Mouse (Mus musculus): ENCODE results near the gene Katnb1. TPM values are rescaled to one million over a fixed set of nuclear protein-coding genes. Genes with fewer than 3 reads are reported as not detected.

Katnb1 gene
- polyA plus RNA-seq (2015; fragmentation: Nextera tagmentation; extraction: Ambion mirVana): 9.8 and 11.8 TPM in 2 replicates

DNA sequence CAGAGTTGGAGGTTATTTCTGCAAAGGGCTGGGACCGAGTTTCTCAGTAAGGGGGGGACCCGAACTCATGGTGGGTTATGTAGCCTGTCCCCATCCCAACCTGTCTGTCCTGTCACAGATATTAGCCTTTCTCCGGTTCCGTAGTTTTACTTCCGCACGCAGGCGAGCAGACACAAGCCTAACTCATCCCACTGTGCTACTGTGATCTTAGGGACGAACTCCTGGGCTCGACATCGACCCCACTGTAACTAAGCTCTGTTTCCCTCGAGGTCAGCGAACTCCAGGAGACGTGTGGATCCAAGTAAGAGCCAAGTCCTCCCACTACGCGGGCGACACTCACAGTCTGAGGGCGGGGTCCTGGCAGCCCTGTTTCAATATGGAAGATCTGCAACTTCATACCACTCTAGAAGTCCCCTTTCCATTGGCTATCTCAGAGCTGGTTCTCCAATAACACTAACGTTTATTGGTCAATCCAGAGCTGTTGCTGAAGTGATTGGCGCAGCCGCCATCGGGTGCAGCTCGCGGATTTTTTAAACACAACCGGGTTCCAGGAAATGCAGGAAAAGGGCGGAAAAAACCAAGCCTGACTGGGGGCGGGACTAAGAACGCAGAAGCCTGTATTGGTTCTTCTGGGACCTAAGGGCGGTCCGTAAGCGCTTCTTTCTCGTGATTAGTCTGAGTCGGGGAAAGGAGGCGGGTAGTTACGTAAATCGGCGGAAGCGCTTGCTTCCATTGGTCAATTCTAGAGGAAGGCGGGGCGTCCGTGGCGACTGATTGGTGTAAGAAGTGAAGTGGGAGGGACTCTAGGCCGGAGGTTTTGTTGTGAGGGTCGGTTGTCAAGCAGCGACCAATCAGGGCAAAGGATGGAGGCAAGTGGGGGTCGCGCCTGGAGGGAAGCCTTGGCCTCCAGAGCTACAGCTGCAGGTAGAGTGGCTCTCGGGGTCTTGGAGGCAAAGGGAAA is at the start of gene Katnb1:
TSS of gene Katnb1 (plus strand) at position 806 of the 961 bp plus-strand sequence.

DNA sequence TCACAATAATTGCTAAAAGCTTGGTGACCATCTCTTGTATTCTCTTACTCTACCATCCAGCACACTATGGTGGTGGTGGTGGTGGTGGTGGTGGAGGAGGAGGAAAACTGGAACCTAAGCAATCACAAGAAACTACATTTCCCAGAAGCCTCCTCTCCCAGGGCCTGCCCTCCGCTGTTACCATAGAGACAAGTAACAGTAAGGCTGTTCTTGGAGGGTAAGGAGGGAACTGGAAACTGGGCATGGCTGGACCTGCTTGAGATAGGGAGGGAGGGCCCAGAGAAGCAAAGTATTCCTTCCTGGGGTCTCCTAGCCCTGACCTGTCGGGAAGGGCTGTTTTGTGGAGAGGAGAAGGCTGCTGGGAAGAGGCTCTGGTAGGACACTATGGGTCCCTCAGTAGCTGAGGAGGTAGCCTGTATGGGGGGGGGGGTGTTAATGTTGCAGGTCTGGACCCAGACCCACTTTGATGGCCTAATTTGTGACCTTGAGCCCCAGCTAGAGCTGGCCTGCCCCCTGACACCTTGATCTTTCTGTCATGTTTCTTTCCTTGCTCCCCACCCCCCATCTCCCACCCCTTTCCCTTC is 26.0 kb upstream of the Katnb1 start, which contains the start of gene Drc7:
TSS of gene Drc7 (plus strand) at position 177 of the 584 bp plus-strand sequence.

Other genes with a start within 250 kb of the Katnb1 start
- 41.9 and 42.7 TPM in 2 replicates for gene Coq9, start 242.9 kb upstream of the Katnb1 start, polyA plus RNA-seq (2015; fragmentation: Nextera tagmentation; extraction: Ambion mirVana)
- gene Ciapin1, start 242.8 kb upstream of the Katnb1 start, polyA plus RNA-seq (2015; fragmentation: Nextera tagmentation; extraction: Ambion mirVana): 72.3 and 74.2 TPM in 2 replicates
- 91.9 and 94.6 TPM in 2 replicates for gene Polr2c, start 223.7 kb upstream of the Katnb1 start, polyA plus RNA-seq (2015; fragmentation: Nextera tagmentation; extraction: Ambion mirVana)
- 7.4 and 9.2 TPM in 2 replicates for gene Dok4, start 204.9 kb upstream of the Katnb1 start, polyA plus RNA-seq (2015; fragmentation: Nextera tagmentation; extraction: Ambion mirVana)
- gene Ccdc102a, start 163.1 kb upstream of the Katnb1 start, polyA plus RNA-seq (2015; fragmentation: Nextera tagmentation; extraction: Ambion mirVana): 5.9 and 8.1 TPM in 2 replicates
- gene Adgrg5, start 157.5 kb upstream of the Katnb1 start, polyA plus RNA-seq (2015; fragmentation: Nextera tagmentation; extraction: Ambion mirVana): 0.53 and 0.80 TPM in 2 replicates
- 37.9 and 40.2 TPM in 2 replicates for gene Adgrg1, start 106.4 kb upstream of the Katnb1 start, polyA plus RNA-seq (2015; fragmentation: Nextera tagmentation; extraction: Ambion mirVana)
- 12.8 and 17.1 TPM in 2 replicates for gene Adgrg3, start 63.5 kb upstream of the Katnb1 start, polyA plus RNA-seq (2015; fragmentation: Nextera tagmentation; extraction: Ambion mirVana)
- gene Drc7, start 26.1 kb upstream of the Katnb1 start, polyA plus RNA-seq (2015; fragmentation: Nextera tagmentation; extraction: Ambion mirVana): 0.35 and 0.65 TPM in 2 replicates
- 4.4 and 6.2 TPM in 2 replicates for gene Kifc3, start 121.6 kb downstream of the Katnb1 start, polyA plus RNA-seq (2015; fragmentation: Nextera tagmentation; extraction: Ambion mirVana)
- gene Cngb1, start 225.4 kb downstream of the Katnb1 start, polyA plus RNA-seq (2015; fragmentation: Nextera tagmentation; extraction: Ambion mirVana): 0.61 and 1.3 TPM in 2 replicates
- 0.50 TPM in 1 of 2 replicates, not detected in the other for gene Tepp, start 229.4 kb downstream of the Katnb1 start, polyA plus RNA-seq (2015; fragmentation: Nextera tagmentation; extraction: Ambion mirVana)